Mouse (Mus musculus) erythroblast, embryonic 14.5 days (primary cell): ENCODE data around the gene Ywhag. TPM values are rescaled to one million over a fixed set of nuclear protein-coding genes. Genes with fewer than 3 reads are reported as not detected.

Source experiments
- H3K27me3 ChIP-seq: 2 replicates; pipeline ENCODE4 v1.6.1; 2012; ENCODE audit warnings: inconsistent platforms; ENCODE audit not compliant: control insufficient read depth
- H3K36me3 ChIP-seq: 2 replicates; pipeline ENCODE4 v1.6.1; 2012; ENCODE audit warnings: mild to moderate bottlenecking, inconsistent platforms; ENCODE audit not compliant: control insufficient read depth
- H3K4me1 ChIP-seq: 2 replicates; pipeline ENCODE4 v1.6.1; 2012; ENCODE audit warnings: inconsistent platforms; ENCODE audit not compliant: control insufficient read depth
- H3K4me3 ChIP-seq: replicated peaks from 2 replicates; pipeline ENCODE3; 2012; ENCODE audit warnings: moderate library complexity, mild to moderate bottlenecking, inconsistent platforms
- H3K9me3 ChIP-seq: 2 replicates; pipeline ENCODE4 v1.6.1; 2012; ENCODE audit warnings: low read length, inconsistent platforms, mixed read lengths; ENCODE audit not compliant: control insufficient read depth
- GATA1 ChIP-seq: IDR thresholded peaks from 2 replicates; pipeline ENCODE4 v1.6.1; 2012; ENCODE audit warnings: low read length, inconsistent platforms, mixed read lengths
- TAL1 ChIP-seq: IDR thresholded peaks from 3 replicates; pipeline ENCODE4 v1.6.1; 2012; ENCODE audit warnings: low read length, inconsistent platforms, mixed read lengths
- polyA plus RNA-seq: library from polyadenylated mRNA; stranded (reverse); fragments of >175 nt; gene quantifications from 2 replicates; pipeline ENCODE4 v1.2.3, GENCODE M21; 2012

Ywhag gene
- polyA plus RNA-seq, 1 experiment = 5.6 TPM

DNA sequence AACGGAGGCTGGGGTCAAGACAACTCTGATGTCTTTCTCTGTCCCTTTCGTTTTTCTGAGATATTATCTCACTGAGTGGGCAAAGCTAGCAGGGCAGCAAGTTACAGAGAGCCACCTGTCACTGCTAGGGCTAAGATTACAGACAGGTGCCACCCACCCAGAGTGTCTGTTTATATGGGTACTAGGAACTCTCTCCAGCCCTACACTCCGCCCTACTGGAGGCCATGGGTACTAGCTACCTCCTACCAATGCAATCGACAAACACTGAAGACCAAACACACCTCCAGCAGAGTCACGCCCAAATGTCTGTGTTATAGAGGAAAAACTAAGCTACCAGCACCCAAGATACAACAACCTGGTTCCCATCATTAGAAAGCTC lies 16.4 kb downstream of the Ywhag start:
- Histone ChIP-seq H3K27me3 (no peaks in the 10 kb centered on the region), H3K36me3 (peaks cover 85% of the 10 kb centered on the region), H3K4me1 (peaks cover 16% of the 10 kb centered on the region), H3K4me3 (no peak overlapping the region), H3K9me3 (no peaks in the 10 kb centered on the region)
- TF ChIP-seq GATA1 = no peak

DNA sequence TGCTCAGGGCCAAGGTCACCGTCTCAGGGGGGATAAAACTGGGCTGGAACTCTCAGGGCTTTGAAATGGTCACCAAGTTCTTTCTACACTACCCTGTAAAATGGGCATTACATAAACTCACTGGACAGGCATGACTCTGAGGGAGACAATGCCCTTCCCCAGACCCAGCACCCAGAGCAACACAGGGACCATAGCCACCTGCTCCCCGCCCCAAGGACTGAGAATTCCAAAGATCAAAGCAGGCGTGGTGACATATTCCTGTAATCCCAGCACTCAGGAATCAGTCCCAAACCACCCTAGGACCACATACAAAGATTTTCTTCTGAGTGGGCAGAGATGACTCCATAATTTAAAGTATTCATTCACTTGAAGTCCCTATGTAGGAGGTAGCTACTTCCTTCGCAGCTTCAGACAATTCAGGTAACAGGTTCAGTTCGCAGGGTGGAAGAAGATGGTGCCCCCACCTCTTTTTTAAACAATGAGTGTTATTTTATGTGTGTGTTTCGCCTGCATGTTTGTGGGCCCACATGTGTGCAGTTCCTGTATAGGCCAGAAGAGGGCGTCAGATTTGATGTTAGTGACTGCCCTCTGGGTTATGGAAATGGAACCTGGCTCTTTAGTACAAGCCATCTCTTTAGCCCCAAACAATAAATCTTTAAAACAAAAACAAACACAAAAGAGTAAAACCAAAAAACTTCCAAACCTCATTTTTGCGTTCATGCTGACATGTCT lies 16.9 kb downstream of the Ywhag start:
- H3K4me1 ChIP-seq = peaks cover 17% of the 10 kb centered on the region
- peaks cover 84% of the 10 kb centered on the region for H3K36me3 ChIP-seq
- H3K9me3 ChIP-seq = no peaks in the 10 kb centered on the region
- no peak overlapping the region for H3K4me3 ChIP-seq
- no peaks in the 10 kb centered on the region for H3K27me3 ChIP-seq
- TF ChIP-seq TAL1 = no peak
- TF ChIP-seq GATA1 = no peak

- Histone ChIP-seq H3K4me1 (peaks cover 17% of the 10 kb centered on the region), H3K4me3 (no peak overlapping the region), H3K36me3 (peaks cover 83% of the 10 kb centered on the region), H3K9me3 (no peaks in the 10 kb centered on the region), H3K27me3 (no peaks in the 10 kb centered on the region)
- TF ChIP-seq TAL1 = no peak
- TF ChIP-seq GATA1 = no peak
These were observed 17.8 kb downstream of the Ywhag start for GRCm38 (mm10) chr5:135916601-135917000.

- no peaks in the 10 kb centered on the region for H3K27me3 ChIP-seq
- peaks cover 17% of the 10 kb centered on the region for H3K4me1 ChIP-seq
- peaks cover 83% of the 10 kb centered on the region for H3K36me3 ChIP-seq
These were observed 18.3 kb downstream of the Ywhag start for GRCm38 (mm10) chr5:135916051-135916565.

GRCm38 (mm10) chr5:135914156-135914555 lies 20.3 kb downstream of the Ywhag start:
- TF ChIP-seq TAL1 (no peak), GATA1 (no peak)
- no peaks in the 10 kb centered on the region for H3K27me3 ChIP-seq
- peaks cover 85% of the 10 kb centered on the region for H3K36me3 ChIP-seq
- H3K9me3 ChIP-seq = no peaks in the 10 kb centered on the region
- H3K4me3 ChIP-seq = no peak overlapping the region
- H3K4me1 ChIP-seq = peaks cover 17% of the 10 kb centered on the region

More at GRCm38 (mm10) chr5:135916051-135916565, 18.3 kb downstream of the Ywhag start:
- TF ChIP-seq GATA1 (no peak), TAL1 (no peak)
- H3K4me3 ChIP-seq = no peak overlapping the region
- H3K9me3 ChIP-seq = no peaks in the 10 kb centered on the region

DNA sequence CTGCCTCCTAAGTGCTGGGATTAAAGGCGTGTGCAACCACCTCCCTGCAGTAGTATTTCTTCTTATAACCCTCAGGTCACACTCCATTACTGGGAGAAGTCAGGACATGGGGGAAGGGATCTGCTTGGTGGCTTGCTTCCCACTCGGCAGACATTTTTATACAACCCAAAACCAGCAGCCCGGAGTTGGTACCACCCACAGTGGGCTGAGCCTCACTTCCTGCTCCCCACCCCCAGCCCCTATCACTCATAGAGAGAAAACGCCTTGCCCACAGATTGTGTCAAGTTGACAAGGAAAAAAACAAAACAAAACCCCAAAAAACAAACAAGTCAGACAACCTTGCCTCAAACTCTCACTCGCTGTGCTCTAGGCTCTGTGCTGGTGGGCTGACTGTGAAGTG lies 21.2 kb downstream of the Ywhag start:
- H3K27me3 ChIP-seq = no peaks in the 10 kb centered on the region
- no peak overlapping the region for H3K4me3 ChIP-seq
- peaks cover 17% of the 10 kb centered on the region for H3K4me1 ChIP-seq
- peaks cover 84% of the 10 kb centered on the region for H3K36me3 ChIP-seq
- no peaks in the 10 kb centered on the region for H3K9me3 ChIP-seq
- no peak for TF ChIP-seq GATA1
- no peak for TF ChIP-seq TAL1

DNA sequence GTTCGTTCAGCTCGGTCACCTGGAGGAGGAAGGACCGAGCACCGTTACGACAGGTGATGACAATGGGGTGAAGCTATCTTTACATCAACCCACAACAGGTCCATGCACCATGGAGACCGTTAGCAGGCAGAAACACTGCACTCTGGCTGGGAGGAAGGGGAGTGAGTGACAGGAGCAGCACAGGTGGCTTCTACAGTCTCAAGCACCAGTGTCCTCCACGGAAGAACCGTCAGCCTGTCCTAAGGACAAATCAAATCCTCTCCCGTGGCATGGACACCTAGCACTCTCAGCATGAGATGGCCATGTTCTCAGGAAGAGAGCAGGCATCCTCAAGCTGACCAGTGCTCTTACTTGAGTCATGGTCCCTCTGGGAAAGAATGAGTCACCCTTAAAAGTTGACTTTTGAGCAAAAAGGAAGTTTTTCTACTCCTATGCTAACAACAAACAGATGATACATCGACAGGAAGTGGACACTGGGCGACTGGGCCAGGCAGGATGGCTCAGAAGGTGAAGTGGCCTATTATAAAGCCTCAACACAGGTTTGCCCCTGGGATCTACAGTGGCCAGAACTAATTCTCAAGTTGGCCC lies 22.7 kb downstream of the Ywhag start:
- peaks cover 85% of the 10 kb centered on the region for H3K36me3 ChIP-seq
- H3K4me1 ChIP-seq = peaks cover 18% of the 10 kb centered on the region

DNA sequence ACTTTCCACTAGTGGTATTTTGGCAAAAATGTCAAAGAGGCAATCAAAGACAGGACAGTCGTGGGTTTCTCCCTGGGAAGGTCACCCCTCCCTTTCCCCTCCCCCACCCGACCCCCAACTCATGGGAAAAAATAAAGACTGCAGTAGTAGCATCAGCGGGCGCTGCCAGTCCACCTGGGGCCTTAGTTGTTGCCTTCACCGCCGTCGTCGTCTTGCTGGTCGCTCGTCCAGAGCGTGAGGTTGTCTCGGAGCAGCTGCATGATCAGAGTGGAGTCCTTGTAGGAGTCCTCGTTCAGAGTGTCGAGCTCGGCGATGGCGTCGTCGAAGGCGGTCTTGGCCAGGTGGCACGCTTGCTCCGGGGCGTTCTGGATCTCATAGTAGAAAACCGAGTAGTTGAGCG lies 23.6 kb downstream of the Ywhag start:
- H3K36me3 ChIP-seq = peaks cover 84% of the 10 kb centered on the region
- no peaks in the 10 kb centered on the region for H3K9me3 ChIP-seq
- TF ChIP-seq GATA1 (no peak), TAL1 (no peak)
- H3K4me3 ChIP-seq = no peak overlapping the region
- peaks cover 18% of the 10 kb centered on the region for H3K4me1 ChIP-seq
- no peaks in the 10 kb centered on the region for H3K27me3 ChIP-seq

More for the DNA sequence above, 22.7 kb downstream of the Ywhag start:
- no peaks in the 10 kb centered on the region for H3K9me3 ChIP-seq
- TF ChIP-seq TAL1 (no peak), GATA1 (no peak)
- no peak overlapping the region for H3K4me3 ChIP-seq
- H3K27me3 ChIP-seq = no peaks in the 10 kb centered on the region

GRCm38 (mm10) chr5:135909646-135910045 lies 24.8 kb downstream of the Ywhag start:
- no peak overlapping the region for H3K4me3 ChIP-seq
- TF ChIP-seq GATA1 = no peak
- TF ChIP-seq TAL1 = no peak
- H3K27me3 ChIP-seq = no peaks in the 10 kb centered on the region
- peaks cover 16% of the 10 kb centered on the region for H3K4me1 ChIP-seq
- no peaks in the 10 kb centered on the region for H3K9me3 ChIP-seq
- H3K36me3 ChIP-seq = peaks cover 82% of the 10 kb centered on the region

GRCm38 (mm10) chr5:135908989-135909388 lies 25.4 kb downstream of the Ywhag start:
- peaks cover 78% of the 10 kb centered on the region for H3K36me3 ChIP-seq
- no peak for TF ChIP-seq GATA1
- no peak for TF ChIP-seq TAL1
- H3K4me3 ChIP-seq = no peak overlapping the region
- no peaks in the 10 kb centered on the region for H3K9me3 ChIP-seq
- peaks cover 13% of the 10 kb centered on the region for H3K4me1 ChIP-seq
- H3K27me3 ChIP-seq = no peaks in the 10 kb centered on the region
